Mouse (Mus musculus): ENCODE results near the gene Znrf4. TPM values are rescaled to one million over a fixed set of nuclear protein-coding genes. Genes with fewer than 3 reads are reported as not detected.
"Not testable (repeated sequence)": the region's sequence is repeated elsewhere in the genome, so short reads cannot be mapped to it uniquely, and the experiment has no call there.

Gene Znrf4
- polyA plus RNA-seq, 1 experiment: not detected

DNA sequence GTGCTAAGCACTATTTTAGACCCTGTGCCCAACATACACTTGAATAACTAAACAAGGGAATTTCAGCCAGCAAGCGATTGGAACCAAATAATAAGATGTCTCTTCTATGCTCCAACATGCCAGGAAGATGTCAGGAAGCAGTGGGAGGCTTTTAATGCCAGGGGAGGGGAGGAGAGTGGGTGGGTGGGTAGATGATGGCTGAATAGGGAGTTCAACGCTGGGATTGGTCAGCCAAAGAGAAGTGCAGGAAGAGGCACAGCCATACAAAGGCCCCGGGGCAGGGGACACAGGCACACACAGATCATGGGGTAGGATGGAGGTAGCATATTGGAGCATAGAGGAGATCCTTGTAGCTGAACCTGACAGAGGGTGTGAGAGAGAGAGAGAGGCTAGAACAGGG lies 24.6 kb upstream of the Znrf4 start:
- DNase-seq (ENCODE audit: extremely low spot score in 1 of 2, low spot score in 1 of 2): no peak

DNA sequence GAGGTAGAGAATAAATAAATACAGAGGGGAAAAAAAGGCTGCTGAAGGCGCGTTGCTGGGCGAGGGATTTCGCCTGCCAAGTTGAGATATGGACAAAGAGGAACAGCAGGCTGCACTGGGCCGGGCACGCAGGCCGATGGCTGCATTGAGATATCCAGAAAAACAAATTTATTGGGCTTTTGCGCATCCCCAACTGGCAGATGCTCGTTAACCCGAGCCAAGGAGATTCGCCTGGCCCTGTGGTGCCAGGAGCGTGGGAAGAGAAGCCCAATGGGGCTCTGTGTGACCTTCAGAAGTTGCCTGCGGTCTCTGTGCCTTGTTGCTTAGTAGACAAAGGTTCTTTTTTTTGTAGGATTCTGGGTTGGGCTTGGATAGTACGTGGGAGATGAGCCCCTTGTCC lies 24.0 kb upstream of the Znrf4 start:
- no peak for DNase-seq (ENCODE audit: extremely low spot score in 1 of 2, low spot score in 1 of 2)

DNA sequence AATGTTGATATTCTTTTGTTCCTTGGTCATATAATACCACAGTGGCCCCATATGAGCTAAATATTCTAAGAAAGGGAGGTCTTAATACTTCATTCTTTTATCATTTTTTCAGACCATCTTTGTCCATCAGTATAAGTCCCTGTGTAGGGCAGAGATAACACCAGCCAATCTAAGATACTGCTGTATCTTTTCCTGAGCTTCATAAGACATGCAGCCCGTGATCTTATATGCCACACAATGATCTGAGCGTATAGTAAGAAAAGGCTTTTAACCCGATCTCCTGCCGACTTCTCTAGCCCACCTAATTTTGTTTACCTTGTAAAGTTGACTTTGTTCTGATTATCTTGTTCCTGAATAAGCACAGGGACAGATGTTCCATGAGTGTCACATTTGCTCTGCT lies 12.7 kb upstream of the Znrf4 start:
- DNase-seq (ENCODE audit: extremely low spot score in 1 of 2, low spot score in 1 of 2): no peak

DNA sequence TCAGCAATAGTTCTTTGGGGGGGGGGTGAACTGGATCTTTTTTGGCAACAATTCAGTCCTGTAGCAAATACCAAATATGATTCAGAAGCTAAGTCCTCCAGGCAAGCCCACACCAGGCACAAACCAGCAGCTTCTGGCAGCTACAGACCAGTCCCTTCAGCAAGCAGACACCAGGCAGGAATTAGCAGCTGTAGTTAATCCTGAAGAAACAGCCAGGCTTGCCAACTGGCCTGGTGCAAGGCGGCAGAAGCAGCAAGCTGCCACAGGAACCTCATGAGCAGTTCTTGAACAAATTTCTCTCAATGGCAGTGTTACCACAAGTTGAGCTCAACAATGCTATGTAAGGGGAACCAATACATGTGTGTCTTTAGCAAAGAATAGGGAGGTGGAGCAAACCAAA lies 10.5 kb upstream of the Znrf4 start:
- DNase-seq (ENCODE audit: extremely low spot score in 1 of 2, low spot score in 1 of 2): no peak

DNA sequence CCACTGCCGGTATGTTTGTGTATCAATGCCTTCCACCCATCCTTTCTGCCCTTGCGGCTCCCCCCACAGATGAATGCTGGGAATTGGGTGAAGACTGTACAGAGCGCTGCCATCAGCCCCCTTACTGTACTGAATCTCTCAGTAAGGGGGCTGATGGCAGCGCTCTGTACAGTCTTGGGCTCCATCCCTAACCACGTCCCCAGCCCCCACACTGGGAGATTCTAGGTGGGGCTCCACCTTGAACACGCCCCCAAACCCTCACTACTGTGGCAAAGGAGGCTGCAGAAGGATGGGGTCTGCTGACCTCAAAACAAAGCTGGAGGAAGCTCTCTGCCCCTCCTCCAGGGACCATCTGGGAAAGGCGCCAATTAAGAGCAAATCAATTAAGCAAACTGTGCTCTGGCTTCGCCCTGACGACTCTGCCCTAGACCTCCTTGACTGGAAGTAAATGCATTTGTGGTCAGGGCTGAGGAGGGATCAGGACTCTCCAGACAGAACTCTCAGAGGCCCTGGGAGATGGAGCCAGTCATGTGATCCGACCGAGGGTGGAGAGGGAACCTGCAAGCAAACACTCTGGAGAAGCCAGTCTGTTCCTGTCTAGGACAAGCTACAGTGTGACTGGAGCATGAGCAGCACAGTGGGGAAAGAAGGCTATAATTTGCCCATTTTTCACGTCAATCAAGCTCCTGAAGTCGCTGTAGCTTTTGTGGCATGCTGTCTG lies 3.6 kb upstream of the Znrf4 start:
- DNase-seq (ENCODE audit: extremely low spot score in 1 of 2, low spot score in 1 of 2): no peak

DNA sequence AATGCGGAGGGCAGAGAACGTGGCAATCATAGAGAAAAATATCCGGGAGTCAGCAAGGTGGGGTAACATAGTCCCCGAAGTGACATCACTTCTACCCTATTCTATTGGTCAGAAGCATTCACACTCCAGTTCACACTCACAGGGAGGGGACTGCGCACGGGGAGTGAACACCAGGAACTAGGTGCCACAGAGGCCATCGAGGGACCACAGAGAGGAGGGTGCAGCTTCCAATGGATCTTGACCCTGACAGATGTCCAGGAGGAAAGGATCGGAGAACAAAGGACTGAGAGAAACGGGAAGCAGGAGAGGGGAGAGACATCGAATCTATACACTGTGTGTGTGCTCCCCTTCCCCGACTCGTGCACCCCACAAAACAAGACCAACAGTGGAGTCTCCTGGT lies 2.7 kb upstream of the Znrf4 start:
- no peak for DNase-seq (ENCODE audit: extremely low spot score in 1 of 2, low spot score in 1 of 2)

DNA sequence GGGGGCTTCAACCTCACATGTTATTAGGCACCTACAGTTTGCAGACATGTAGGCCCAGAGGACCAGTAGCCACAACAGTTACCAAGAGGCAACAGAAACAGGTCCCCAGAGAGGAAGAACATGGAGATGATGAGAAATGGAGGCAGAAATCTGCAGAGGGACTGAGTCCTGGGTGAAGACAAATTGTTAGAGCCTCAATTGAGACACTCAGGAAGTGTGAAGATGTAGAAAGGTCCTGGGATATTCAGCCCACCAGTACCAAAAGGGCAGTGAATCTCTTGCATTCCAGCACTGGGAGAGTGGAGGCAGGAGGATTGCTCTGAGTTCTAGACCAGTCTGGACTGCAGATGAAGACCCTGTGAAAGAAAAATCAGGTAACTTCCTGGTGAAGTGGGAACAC lies 2.1 kb upstream of the Znrf4 start:
- no peak for DNase-seq (ENCODE audit: extremely low spot score in 1 of 2, low spot score in 1 of 2)

DNA sequence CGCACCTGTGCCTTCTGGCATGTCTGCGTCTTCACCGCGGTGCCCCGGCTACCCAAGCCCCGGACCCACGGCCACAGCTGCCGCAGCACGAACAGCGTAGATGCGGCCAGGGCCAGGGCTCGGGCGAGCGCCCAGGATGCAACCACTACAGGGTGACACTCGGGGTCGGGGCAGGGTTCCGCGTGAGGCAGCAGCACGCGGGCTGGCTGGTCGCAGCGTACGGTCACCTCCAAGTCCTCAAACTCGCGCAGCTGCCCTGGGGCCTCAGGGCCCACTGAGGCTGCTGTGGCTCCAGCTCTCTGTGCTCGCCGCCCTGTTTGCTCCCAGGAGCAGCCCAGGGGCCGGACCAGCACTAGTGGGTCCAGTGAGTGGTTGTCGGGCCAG lies 532 bp downstream of the Znrf4 start:
- DNase-seq (ENCODE audit: extremely low spot score in 1 of 2, low spot score in 1 of 2): no peak

DNA sequence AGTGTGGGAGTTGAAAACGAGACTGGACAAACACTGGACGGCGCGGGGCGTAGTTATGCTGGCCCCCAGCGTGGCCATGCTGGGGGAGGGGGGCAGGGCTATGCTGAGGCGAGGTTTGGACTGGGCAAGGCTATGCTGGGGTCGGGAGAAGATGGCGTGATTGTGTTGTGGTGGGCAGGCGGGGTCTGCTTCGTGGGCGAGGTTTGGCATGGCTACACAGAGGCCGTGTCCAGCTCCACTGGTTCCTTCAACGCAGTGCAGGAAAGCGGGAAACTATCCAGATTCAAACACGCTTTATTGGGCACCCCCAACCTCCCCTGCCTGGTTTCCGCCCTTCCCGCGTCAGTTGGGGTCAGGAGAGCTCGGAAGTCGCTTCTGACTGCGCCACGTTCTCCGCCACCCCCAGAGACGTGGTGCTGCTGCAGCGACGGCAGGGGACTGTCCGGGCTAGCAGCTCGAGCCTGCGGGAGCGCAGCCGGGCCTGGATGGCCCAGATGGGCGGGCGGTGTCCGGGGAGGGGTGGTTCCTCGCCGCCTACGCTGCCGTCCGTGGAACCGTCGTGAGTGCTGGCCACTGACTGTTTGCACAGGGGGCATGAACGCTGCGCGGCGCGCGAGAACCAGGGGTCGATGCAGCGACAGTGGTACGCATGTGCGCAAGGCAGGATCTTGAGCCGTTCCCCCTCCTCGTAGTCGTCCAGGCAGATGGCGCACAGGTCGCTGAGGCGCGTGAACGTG lies 1.1 kb downstream of the Znrf4 start:
- no peak for DNase-seq (ENCODE audit: extremely low spot score in 1 of 2, low spot score in 1 of 2)

DNA sequence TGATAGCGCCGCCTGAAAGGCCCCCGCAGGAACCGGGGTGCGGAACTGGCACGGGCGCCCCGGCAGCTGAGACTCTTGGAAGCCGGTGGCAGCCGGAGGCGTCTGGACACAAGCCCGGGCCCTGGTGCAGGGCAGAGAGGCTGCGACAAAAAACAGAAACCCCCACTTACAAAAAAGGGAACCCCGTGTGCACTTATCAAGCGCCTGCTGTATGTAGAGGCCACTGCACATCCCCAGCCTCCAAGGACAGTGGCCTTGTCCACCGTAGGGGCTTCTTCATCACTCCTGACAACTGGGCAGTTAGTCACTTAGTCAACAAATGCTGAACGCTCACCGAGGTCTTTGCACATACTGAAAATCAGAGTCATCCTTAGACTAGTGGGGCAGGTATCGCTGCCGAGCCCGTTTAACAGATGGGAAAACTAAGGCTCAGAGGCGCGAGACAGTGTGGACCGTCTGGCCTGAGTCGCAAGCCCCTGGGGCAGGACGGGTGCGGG lies 1.7 kb downstream of the Znrf4 start:
- DNase-seq (ENCODE audit: extremely low spot score in 1 of 2, low spot score in 1 of 2): no peak

DNA sequence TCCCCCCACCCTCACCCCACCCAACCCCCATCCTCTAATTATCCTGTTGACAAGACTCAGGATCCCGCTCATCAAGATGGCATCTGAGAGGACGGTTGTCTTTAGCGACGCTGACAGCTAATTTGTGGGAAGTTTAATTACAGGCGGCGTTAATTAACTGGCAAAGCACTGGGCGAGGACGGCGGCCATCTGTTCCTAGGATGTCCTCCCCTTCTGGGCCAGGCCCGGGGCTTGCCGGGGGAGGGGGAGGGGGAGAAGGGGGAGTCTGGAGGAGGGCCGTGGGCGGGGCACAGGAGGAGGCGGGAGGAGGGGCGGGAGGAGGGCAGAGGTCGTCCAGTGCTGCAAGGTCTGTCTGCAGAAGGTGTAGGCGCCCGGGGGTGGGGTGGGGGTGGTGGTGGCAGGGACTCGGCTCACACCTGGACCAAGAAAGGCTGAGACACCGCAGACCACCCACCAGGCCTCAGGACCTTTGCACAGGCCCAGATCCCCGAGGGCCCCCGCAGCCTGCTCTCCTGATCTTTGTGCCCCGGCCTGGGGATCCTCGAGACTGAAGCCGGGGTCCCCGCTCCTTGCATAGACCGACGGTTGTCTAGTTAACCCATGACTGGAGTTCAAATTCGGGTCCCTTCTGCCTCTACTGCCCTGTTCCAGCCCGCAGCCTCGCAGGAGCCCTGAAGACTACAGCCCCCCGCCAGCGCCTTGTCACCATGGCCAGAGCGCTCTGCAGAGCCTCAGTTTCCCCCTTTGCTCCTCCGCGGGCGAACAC lies 2.3 kb downstream of the Znrf4 start:
- DNase-seq (ENCODE audit: extremely low spot score in 1 of 2, low spot score in 1 of 2): no peak

DNA sequence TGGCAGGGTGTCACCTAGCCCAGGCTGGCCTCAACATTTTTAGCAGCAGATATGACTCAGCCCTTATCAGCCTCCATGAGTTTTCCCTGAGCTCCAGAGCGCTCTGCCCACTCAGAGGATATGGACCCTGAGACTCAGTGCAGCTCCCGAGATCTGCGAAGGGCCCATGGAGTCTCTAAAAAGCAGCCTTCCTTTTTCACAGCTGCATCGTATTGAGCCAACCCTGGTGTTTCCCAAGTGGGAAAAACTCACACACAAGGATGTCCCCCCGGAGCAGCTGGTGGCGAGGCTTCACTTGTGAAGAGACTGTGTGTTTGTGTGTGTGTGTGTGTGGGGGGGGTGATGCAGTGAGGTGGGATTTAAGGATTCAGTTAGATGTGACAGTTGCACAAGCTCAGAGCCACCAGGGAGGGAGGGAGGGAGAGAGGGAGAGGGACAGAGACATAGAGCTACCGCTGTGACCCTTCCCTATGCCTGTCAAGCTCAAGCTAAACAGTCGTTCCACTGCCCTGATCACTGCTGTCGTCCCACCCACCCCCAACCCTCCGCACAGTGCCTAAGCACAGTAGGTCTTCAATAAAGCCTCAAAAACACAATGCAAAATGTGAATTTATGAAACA lies 3.1 kb downstream of the Znrf4 start:
- DNase-seq (ENCODE audit: extremely low spot score in 1 of 2, low spot score in 1 of 2): no peak

DNA sequence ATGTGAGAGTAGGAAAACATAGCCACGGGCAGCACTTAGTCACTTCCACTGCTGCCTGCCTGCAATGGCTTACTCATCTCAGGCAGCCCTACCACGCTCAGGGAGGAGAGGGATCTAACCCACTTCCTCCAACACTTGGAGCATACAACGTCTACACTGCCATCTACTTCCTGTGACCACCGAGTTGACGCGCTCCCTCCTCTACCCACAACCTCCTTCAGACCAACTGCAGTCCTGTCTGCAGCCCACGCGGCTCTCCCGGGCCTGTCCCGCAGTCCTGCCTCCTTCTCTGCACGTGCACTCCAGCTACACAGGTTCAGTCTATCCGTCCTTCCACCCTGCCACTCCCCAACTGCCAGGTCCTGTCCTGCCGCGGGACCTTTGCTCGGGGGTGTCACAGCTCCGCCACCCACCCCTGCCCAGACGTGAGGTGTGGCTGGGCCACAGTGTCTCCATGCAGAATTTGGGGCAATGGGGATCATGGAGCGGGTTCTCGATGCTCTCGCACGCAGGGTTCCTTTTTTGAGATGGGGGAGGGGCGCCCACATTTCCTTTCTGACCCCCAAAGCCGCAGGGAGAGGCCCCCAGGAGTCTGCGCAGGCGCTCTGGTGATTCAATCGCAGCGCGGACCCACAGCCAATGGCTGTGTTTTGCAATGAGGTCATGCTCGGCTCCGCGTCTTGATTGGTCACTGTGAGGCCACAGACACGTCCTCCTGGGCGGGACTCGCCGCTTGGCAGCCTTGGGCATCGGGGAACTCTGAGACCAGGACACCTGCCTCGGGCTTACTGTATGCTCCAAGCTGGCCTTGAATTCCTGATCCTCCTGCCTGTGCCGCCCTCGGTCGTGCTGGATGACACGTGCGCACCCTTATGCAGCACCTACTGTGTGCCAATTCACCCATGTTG lies 4.8 kb downstream of the Znrf4 start:
- DNase-seq (ENCODE audit: extremely low spot score in 1 of 2, low spot score in 1 of 2): peak; percentile 96 to 98

DNA sequence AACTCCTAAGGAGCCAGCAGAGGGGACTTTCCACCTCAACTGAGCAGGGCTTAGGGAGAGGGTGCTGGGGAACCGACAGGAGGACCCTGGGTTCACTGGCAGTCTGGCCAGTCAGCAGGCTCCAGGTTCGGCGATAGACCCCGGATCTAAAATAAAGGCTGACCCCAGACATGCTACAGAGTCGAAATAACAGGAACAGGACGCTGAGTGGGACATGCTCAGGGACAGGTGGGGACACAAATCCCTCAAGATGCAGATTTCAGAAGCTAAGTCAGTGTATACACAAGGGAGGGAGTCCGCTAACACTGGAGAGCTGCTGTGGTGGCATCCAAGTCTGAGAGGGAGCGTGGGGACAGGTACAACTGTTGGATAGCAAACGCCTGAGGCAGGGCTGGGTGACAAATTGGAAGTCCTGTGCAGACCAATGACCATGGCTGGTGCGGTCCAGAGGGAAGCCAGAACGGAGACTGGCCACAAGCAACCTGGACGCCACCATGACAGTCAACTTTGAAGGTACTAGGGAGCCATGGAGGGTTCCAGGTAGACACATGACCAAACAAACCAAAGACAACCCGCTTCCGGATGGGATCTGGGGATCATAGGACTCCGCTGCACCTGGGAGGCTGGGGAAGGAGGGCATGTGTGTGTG lies 5.7 kb downstream of the Znrf4 start:
- DNase-seq (ENCODE audit: extremely low spot score in 1 of 2, low spot score in 1 of 2): no peak

DNA sequence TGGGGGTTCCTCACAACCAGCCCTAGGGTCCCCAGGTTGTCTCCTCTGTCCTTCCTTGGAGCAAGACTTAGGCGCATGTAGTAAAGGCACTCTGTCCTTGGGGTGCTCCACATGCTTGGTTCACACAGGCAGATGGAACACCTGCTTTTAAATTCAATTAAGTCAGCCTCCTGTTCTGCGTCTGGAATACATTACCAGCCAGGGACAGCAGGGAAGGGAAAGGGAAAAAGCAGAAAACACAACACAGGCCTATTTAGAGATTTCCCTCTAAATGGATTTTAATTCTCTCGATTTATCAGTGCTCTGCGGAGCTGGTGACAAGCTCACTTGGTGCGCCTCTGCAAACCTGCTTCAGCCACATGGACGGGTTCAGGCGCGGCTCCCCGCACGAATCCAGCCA lies 6.8 kb downstream of the Znrf4 start:
- DNase-seq (ENCODE audit: extremely low spot score in 1 of 2, low spot score in 1 of 2): no peak

DNA sequence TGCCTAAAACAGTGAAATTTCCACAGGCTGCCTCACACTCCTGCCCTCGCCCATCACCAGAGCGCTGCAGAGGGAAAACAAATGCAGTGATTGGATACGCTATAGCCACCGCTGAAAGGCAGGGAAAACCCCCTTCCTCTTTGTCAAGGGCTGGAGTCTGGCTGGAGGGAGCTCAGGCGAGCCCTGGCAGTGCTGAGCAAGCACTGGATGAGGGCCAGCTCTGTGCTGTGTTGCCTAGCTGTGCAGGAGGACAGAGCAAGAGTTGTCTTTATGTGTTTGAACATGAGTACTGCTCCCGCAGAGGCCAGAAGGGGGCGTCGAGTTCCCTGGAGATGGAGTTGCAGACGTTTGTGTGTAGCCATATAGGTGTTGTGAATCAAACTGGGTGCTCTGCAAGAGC lies 9.7 kb downstream of the Znrf4 start:
- DNase-seq (ENCODE audit: extremely low spot score in 1 of 2, low spot score in 1 of 2): peak; percentile 50 to 77

DNA sequence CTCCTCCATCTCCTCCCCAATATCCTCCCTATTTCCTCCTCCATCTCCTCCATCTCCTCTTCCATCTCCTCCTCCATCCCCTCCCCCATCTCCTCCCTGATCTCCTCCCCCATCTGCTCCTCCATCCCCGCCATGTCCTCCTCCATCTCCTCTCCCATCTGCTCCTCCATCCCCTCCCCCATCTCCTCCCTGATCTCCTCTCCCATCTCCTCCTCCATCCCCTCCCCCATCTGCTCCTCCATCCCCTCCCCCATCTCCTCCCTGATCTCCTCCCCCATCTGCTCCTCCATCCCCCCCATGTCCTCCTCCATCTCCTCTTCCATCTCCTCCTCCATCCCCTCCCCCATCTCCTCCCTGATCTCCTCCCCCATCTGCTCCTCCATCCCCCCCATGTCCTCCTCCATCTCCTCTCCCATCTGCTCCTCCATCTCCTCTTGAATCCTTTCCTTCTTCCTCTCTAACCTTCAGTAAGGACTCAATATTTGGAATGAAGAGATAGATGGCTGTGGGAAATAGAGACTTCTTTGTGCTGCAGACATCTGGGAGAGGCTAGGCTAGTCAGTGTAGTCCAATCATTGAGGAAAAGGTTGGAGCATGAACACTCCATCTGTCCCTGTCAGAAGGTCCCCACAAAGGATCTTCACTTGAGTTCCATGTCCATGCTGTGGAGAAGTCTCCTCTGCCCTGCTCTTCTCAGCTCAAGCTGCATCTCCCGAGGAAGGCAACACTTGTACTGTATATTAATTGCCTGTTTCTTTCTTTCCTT lies 10.4 kb downstream of the Znrf4 start:
- not testable (repeated sequence) for DNase-seq (ENCODE audit: extremely low spot score in 1 of 2, low spot score in 1 of 2)

DNA sequence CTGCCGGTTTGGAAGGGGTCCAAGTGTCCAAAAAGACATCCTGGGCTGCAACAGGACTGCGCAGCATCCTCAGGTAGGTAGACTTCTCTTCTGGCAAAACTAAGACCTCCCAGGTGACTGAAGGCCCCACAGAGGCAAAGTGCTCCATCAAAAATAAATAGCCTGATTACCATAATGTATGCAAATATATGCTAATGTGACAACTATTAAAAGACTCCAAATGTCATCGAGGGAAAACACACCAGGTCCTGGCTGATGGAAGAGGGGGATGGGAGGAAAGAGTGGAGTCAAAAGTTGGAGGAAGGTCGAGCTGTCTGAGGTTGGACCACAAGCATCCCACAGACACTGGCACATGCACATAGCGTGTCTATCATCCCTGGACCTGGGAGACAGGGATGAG lies 13.0 kb downstream of the Znrf4 start:
- DNase-seq (ENCODE audit: extremely low spot score in 1 of 2, low spot score in 1 of 2): no peak

DNA sequence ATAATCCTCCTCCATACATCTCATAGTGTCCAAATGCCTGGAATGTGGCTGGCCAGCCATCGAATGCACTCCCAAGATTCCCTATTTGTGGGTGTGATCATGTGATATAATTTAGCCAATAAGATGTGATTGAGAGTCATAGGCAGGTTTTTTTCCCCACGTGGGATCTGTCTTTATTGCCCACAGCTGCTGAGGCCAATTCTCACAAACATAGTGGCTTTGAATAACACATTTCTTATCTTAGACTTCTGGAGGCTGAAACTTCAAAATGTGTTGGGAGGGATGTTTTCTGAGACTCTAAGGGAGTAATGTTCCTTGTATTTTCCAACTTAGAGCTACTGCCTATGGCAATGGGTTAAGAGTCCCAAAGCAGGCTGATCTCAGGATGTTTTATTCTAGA lies 17.8 kb downstream of the Znrf4 start:
- peak; percentile 50 to 73 for DNase-seq (ENCODE audit: extremely low spot score in 1 of 2, low spot score in 1 of 2)

All from frontal cortex, adult 2 months (tissue).